Mouse (Mus musculus) heart, embryonic 15.5 days (tissue): Measurements from ENCODE around the gene Gm6676. TPM values are rescaled to one million over a fixed set of nuclear protein-coding genes. Genes with fewer than 3 reads are reported as not detected.
A peak's percentile ranks its signal among the peaks of the same experiment; 100 is the strongest.
"Not testable (repeated sequence)": the region's sequence is repeated elsewhere in the genome, so short reads cannot be mapped to it uniquely, and the experiment has no call there.

Experiments used
- ATAC-seq: fragments of 200-750 bp; cut with Nextera tagmentation; replicated peaks from 2 replicates; pipeline ENCODE4 v1.8.0; 2017; ENCODE audit warnings: low read depth, moderate TSS enrichment; ENCODE audit not compliant: insufficient number of reproducible peaks, insufficient read depth, low FRiP score
- H3K27ac ChIP-seq: fragments of 300-500 bp; sonication (generic); 2 replicates; pipeline ENCODE4 v1.5.1; 2015; ENCODE audit warnings: mild to moderate bottlenecking, inconsistent platforms
- H3K27me3 ChIP-seq: fragments of 300-500 bp; sonication (generic); 2 replicates; pipeline ENCODE4 v1.6.1; 2015; ENCODE audit warnings: inconsistent platforms
- H3K36me3 ChIP-seq: fragments of 300-500 bp; sonication (generic); 2 replicates; pipeline ENCODE4 v1.6.1; 2015; ENCODE audit warnings: mild to moderate bottlenecking, inconsistent platforms
- H3K4me1 ChIP-seq: fragments of 300-500 bp; sonication (generic); replicated peaks from 2 replicates; pipeline ENCODE4 v1.6.1; 2015; ENCODE audit warnings: inconsistent platforms
- H3K4me2 ChIP-seq: fragments of 300-500 bp; sonication (generic); 2 replicates; pipeline ENCODE4 v1.6.1; 2015; ENCODE audit warnings: inconsistent platforms, mild to moderate bottlenecking, moderate library complexity
- H3K4me3 ChIP-seq: fragments of 300-500 bp; sonication (generic); 2 replicates; pipeline ENCODE4 v1.5.1; 2015; ENCODE audit warnings: mild to moderate bottlenecking, inconsistent platforms
- H3K9ac ChIP-seq: fragments of 300-500 bp; sonication (generic); 2 replicates; pipeline ENCODE4 v1.6.1; 2015; ENCODE audit warnings: mild to moderate bottlenecking, inconsistent platforms
- H3K9me3 ChIP-seq: fragments of 300-500 bp; sonication (generic); replicated peaks from 2 replicates; pipeline ENCODE4 v1.6.1; 2016; ENCODE audit warnings: inconsistent platforms
- WGBS: fragments of 180-500 bp; shearing (Covaris S2); methylation state at CpG from one replicate; pipeline ENCODE4 v1.1.7; 2015; ENCODE audit warnings: mixed read lengths; 5-methylcytosine and 5-hydroxymethylcytosine counted together
- polyA plus RNA-seq: library from polyadenylated mRNA; unstranded; fragments of >200 nt; fragmentation: Nextera tagmentation; extraction: Ambion mirVana; gene quantifications from 2 replicates; pipeline ENCODE4 v1.2.1, GENCODE M21; 2015

Gm6676 gene
- not detected in 2 replicates for polyA plus RNA-seq

GRCm38 (mm10) chr14:7125312-7125711, at the start of gene Gm6676:
Gene Gm6676 (minus strand): TSS chr14:7125412.
- not testable (repeated sequence) for ATAC-seq, H3K36me3 ChIP-seq, H3K4me1 ChIP-seq, H3K9me3 ChIP-seq, H3K4me3 ChIP-seq, H3K27ac ChIP-seq, H3K9ac ChIP-seq, H3K4me2 ChIP-seq, H3K27me3 ChIP-seq
- WGBS, result no CpG with 5 or more reads among the region's 2 CpGs

- no CpG with 5 or more reads among the region's 37 CpGs for WGBS
- not testable (repeated sequence) for H3K4me1 ChIP-seq, H3K4me3 ChIP-seq, H3K27me3 ChIP-seq, H3K4me2 ChIP-seq, H3K27ac ChIP-seq, H3K36me3 ChIP-seq, H3K9ac ChIP-seq, ATAC-seq, H3K9me3 ChIP-seq
Measured at GRCm38 (mm10) chr14:7174483-7174971, 49.3 kb upstream of the Gm6676 start, which contains the start of gene Gm3512. Gene Gm3512 (minus strand): TSS chr14:7174533.

- H3K4me3 ChIP-seq, result peak overlapping the region; percentile 54
- peak overlapping the region; percentile 49; the same call in 1 of the 2 replicates for H3K9ac ChIP-seq
- H3K4me1 ChIP-seq, H3K9me3 ChIP-seq, ATAC-seq, H3K36me3 ChIP-seq, H3K27me3 ChIP-seq: not testable (repeated sequence)
- peak overlapping the region; percentile 83 for H3K27ac ChIP-seq
- H3K4me2 ChIP-seq, result peak overlapping the region; percentile 71
- under 1% methylated on average over 10 of the region's 54 CpGs for WGBS
Measured at GRCm38 (mm10) chr14:7105124-7105802, 19.9 kb downstream of the Gm6676 start.

GRCm38 (mm10) chr14:7100521-7100920, 24.7 kb downstream of the Gm6676 start, which contains the start of gene Gm3696:
Gene Gm3696 (minus strand): TSS chr14:7100621.
- 75% methylated on average over 1 of the region's 3 CpGs for WGBS
- H3K4me1 ChIP-seq, H3K36me3 ChIP-seq, ATAC-seq, H3K9ac ChIP-seq, H3K9me3 ChIP-seq, H3K27ac ChIP-seq, H3K4me2 ChIP-seq, H3K4me3 ChIP-seq, H3K27me3 ChIP-seq: not testable (repeated sequence)

Other genes starting within 250 kb of the Gm6676 start
- gene Gm3667, start 235.4 kb downstream of the Gm6676 start, polyA plus RNA-seq, result 0.67 and 0.78 TPM in 2 replicates
- not detected in 2 replicates for gene Gm6356, start 151.6 kb downstream of the Gm6676 start, polyA plus RNA-seq
- gene Gm10406, start 98.0 kb downstream of the Gm6676 start, polyA plus RNA-seq, result 0.10 and 0.25 TPM in 2 replicates
- gene Gm3685, start 80.4 kb downstream of the Gm6676 start, polyA plus RNA-seq, result not detected in 2 replicates
- gene Gm3696, start 24.8 kb downstream of the Gm6676 start, polyA plus RNA-seq, result 1.1 and 1.7 TPM in 2 replicates
- gene Gm3512, start 49.1 kb upstream of the Gm6676 start, polyA plus RNA-seq, result 2.7 and 3.3 TPM in 2 replicates
- gene Gm16434, start 69.1 kb upstream of the Gm6676 start, polyA plus RNA-seq, result not detected in 2 replicates
- gene Gm3727, start 139.3 kb upstream of the Gm6676 start, polyA plus RNA-seq, result not detected in 2 replicates
- gene Gm3739, start 189.6 kb upstream of the Gm6676 start, polyA plus RNA-seq, result 1.3 TPM in 2 replicates
- gene Gm5797, start 207.0 kb upstream of the Gm6676 start, polyA plus RNA-seq, result not detected in 2 replicates
- not detected in 2 replicates for gene Gm8374, start 239.7 kb upstream of the Gm6676 start, polyA plus RNA-seq